ENCODE assay signal across 8 mouse cellular contexts in the genomic region with DNA sequence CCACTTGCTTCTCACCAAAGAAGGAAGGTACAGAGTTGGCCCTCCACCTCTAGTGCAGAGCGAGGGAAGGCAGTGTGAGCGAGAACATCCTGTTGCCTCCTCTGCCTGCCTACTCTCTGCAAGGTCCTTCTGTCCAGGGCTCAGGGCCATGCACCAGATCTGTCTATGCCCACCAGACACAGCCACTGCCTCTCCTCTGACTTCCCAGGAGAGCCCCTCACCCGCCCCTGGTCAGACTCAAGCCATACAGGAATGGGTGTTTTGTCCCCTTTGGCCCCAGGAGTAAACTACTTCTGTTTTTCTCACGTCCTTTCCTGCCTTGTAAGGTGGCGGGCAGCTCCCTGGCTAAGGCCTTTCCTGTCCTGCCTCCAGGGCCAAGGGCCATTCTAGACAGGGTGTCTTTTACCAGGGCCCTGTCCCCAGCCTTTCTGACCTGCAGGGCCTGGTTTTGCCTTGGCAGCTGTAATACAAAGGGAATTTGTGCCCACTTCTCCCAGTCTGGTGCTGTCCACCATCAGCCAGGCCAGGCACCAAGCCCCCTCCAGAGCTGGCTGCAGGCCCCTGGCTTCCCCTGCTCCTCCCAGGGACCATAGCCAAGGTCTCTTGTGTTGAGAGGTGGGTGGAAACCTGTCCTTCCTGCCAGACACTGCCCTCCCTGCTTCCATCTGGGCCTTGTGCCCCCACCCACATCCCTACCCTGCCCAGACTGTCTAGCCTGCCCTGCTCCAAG. TPM values are rescaled to one million over a fixed set of nuclear protein-coding genes. Genes with fewer than 3 reads are reported as not detected.
A peak's percentile ranks its signal among the peaks of the same experiment; 100 is the strongest.
DNase-seq lines count a peak whose midpoint lies in the region; ATAC-seq lines count a peak whose summit lies in the region.
"Had no signal": no experiment of that assay in that cellular context is flagged by ENCODE, and none has a peak within 500 bp of the region (broad histone marks: within the 10 kb centered on the region; RNA-seq: fewer than 3 reads in every experiment).

No protein-coding gene starts in this region.

- H3K36me3 ChIP-seq in megakaryocyte, embryonic 14.5 days (replicated peaks; ENCODE audit: low read length): peaks cover 34% of the 10 kb centered on the region
- peaks cover 34% of the 10 kb centered on the region for H3K36me3 ChIP-seq in embryonic facial prominence, embryonic 14.5 days (ENCODE audit: control insufficient read depth, insufficient read depth, low read length)
- H3K36me3 ChIP-seq in hindbrain, embryonic 14.5 days (replicated peaks; ENCODE audit: control insufficient read depth, insufficient read depth): peaks cover 35% of the 10 kb centered on the region

- peaks cover 70% of the 10 kb centered on the region for H3K4me1 ChIP-seq in megakaryocyte, embryonic 14.5 days
- peaks cover 32% of the 10 kb centered on the region for H3K4me1 ChIP-seq in brown adipose tissue, adult 24 weeks (ENCODE audit: control insufficient read depth, insufficient read depth, insufficient read length, low read length)
- peaks cover 41% of the 10 kb centered on the region for H3K4me1 ChIP-seq in embryonic facial prominence, embryonic 14.5 days (ENCODE audit: control insufficient read depth, insufficient read depth, low read length)
- H3K4me1 ChIP-seq in hindbrain, embryonic 14.5 days (replicated peaks; ENCODE audit: control insufficient read depth, insufficient read depth, low read length): peaks cover 26% of the 10 kb centered on the region

- DNase-seq in embryonic facial prominence, embryonic 14.5 days (ENCODE audit: low spot score): no peak
- DNase-seq in hindbrain, embryonic 14.5 days (ENCODE audit: low spot score): no peak
- DNase-seq in lung, postnatal 14 days: peak; percentile 63

- no peak overlapping the region for H3K4me2 ChIP-seq in embryonic facial prominence, embryonic 14.5 days (ENCODE audit: low read depth, low read length)
- H3K4me2 ChIP-seq in hindbrain, embryonic 14.5 days (replicated peaks): no peak overlapping the region

- WGBS in embryonic facial prominence, embryonic 14.5 days: 51% methylated on average over 4 of the region's 5 CpGs
- 77% methylated on average over 5 of the region's 5 CpGs for WGBS in hindbrain, embryonic 14.5 days

- peaks cover 1% of the 10 kb centered on the region for H3K27me3 ChIP-seq in megakaryocyte, embryonic 14.5 days (replicated peaks)
- H3K27me3 ChIP-seq in embryonic facial prominence, embryonic 14.5 days (replicated peaks; ENCODE audit: control insufficient read depth, insufficient read depth, low read length): no peaks in the 10 kb centered on the region
- H3K27me3 ChIP-seq in hindbrain, embryonic 14.5 days (ENCODE audit: control insufficient read depth, insufficient read depth, low read length): no peaks in the 10 kb centered on the region

- H3K9me3 ChIP-seq in megakaryocyte, embryonic 14.5 days: no peaks in the 10 kb centered on the region
- no peaks in the 10 kb centered on the region for H3K9me3 ChIP-seq in embryonic facial prominence, embryonic 14.5 days (ENCODE audit: control insufficient read depth, low read length)
- H3K9me3 ChIP-seq in hindbrain, embryonic 14.5 days (ENCODE audit: control insufficient read depth, low read length): no peaks in the 10 kb centered on the region

- H3K4me3 ChIP-seq in megakaryocyte, embryonic 14.5 days (replicated peaks): peak overlapping the region; percentile 62
- H3K4me3 ChIP-seq in brown adipose tissue, adult 24 weeks (ENCODE audit: insufficient read depth, low read depth, low read length): no peak overlapping the region
- no peak overlapping the region for H3K4me3 ChIP-seq in embryonic facial prominence, embryonic 14.5 days (ENCODE audit: low read depth, low read length)
- no peak overlapping the region for H3K4me3 ChIP-seq in hindbrain, embryonic 14.5 days (replicated peaks; ENCODE audit: low read length)

- ATAC-seq in megakaryocyte, adult 5-6 weeks (ENCODE audit: poor library complexity, severe bottlenecking): no peak
- ATAC-seq in embryonic facial prominence, embryonic 14.5 days (ENCODE audit: low read depth): no peak
- no peak; the same call in 1 of the 2 replicates for ATAC-seq in hindbrain, embryonic 14.5 days (ENCODE audit: low FRiP score)
- no peak for ATAC-seq in erythroblast, adult 5-6 weeks (replicated peaks; ENCODE audit: low FRiP score, poor library complexity, severe bottlenecking)

- no peak overlapping the region for H3K9ac ChIP-seq in embryonic facial prominence, embryonic 14.5 days (ENCODE audit: low read depth, low read length)
- no peak overlapping the region for H3K9ac ChIP-seq in hindbrain, embryonic 14.5 days

- H3K27ac ChIP-seq in brown adipose tissue, adult 24 weeks (replicated peaks; ENCODE audit: low read depth, low read length): peak overlapping the region; percentile 88
- peak overlapping the region; percentile 87 for H3K27ac ChIP-seq in embryonic facial prominence, embryonic 14.5 days (replicated peaks; ENCODE audit: low read depth, low read length)
- peak overlapping the region; percentile 2; the same call in 1 of the 2 replicates for H3K27ac ChIP-seq in hindbrain, embryonic 14.5 days

RNA-seq across cellular contexts. Expression of a gene that starts 28.4 kb away (rescaled TPM):
- polyA plus RNA-seq in megakaryocyte, embryonic 14.5 days (2012; ENCODE audit: insufficient read depth, low replicate concordance): 11.6 and 16.1 TPM in 2 replicates
- 6.0 TPM in 2 replicates for total RNA-seq in megakaryocyte, adult 5-6 weeks (2015)
- total RNA-seq in megakaryocyte, adult 5-6 weeks (2017): 2.6 and 3.0 TPM in 2 replicates
- 19.2 and 24.4 TPM in 2 replicates for polyA plus RNA-seq in brown adipose tissue, adult 24 weeks (2012; ENCODE audit: insufficient read depth, insufficient read length, missing spikeins)
- 16.9 and 18.7 TPM in 2 replicates for polyA plus RNA-seq in embryonic facial prominence, embryonic 14.5 days (2014; fragmentation: Nextera tagmentation; extraction: Ambion mirVana)
- polyA plus RNA-seq in hindbrain, embryonic 14.5 days (2014; fragmentation: Nextera tagmentation; extraction: Ambion mirVana): 11.6 and 13.5 TPM in 2 replicates
- total RNA-seq in erythroblast, adult 5-6 weeks (2015; ENCODE audit: low replicate concordance): 0.77 and 0.84 TPM in 2 replicates
- 0.42 and 2.8 TPM in 2 replicates for total RNA-seq in erythroblast, adult 5-6 weeks (2017; ENCODE audit: low replicate concordance)

RNA-seq across cellular contexts. Expression of a gene that starts 50.6 kb away (rescaled TPM):
- polyA plus RNA-seq in megakaryocyte, embryonic 14.5 days (2012; ENCODE audit: insufficient read depth, low replicate concordance): not detected in 2 replicates
- not detected in 2 replicates for total RNA-seq in megakaryocyte, adult 5-6 weeks (2015)
- total RNA-seq in megakaryocyte, adult 5-6 weeks (2017): not detected in 2 replicates
- polyA plus RNA-seq in brown adipose tissue, adult 24 weeks (2012; ENCODE audit: insufficient read depth, insufficient read length, missing spikeins): not detected in 2 replicates
- 0.13 and 0.35 TPM in 2 replicates for polyA plus RNA-seq in embryonic facial prominence, embryonic 14.5 days (2014; fragmentation: Nextera tagmentation; extraction: Ambion mirVana)
- not detected in 2 replicates for polyA plus RNA-seq in hindbrain, embryonic 14.5 days (2014; fragmentation: Nextera tagmentation; extraction: Ambion mirVana)
- not detected in 2 replicates for total RNA-seq in erythroblast, adult 5-6 weeks (2015; ENCODE audit: low replicate concordance)
- total RNA-seq in erythroblast, adult 5-6 weeks (2017; ENCODE audit: low replicate concordance): not detected in 2 replicates

RNA-seq across cellular contexts. Expression of a gene that starts 56.3 kb away (rescaled TPM):
- not detected in 2 replicates for polyA plus RNA-seq in megakaryocyte, embryonic 14.5 days (2012; ENCODE audit: insufficient read depth, low replicate concordance)
- not detected in 2 replicates for total RNA-seq in megakaryocyte, adult 5-6 weeks (2015)
- not detected in 2 replicates for total RNA-seq in megakaryocyte, adult 5-6 weeks (2017)
- not detected in 2 replicates for polyA plus RNA-seq in brown adipose tissue, adult 24 weeks (2012; ENCODE audit: insufficient read depth, insufficient read length, missing spikeins)
- polyA plus RNA-seq in embryonic facial prominence, embryonic 14.5 days (2014; fragmentation: Nextera tagmentation; extraction: Ambion mirVana): 1.7 and 2.3 TPM in 2 replicates
- polyA plus RNA-seq in hindbrain, embryonic 14.5 days (2014; fragmentation: Nextera tagmentation; extraction: Ambion mirVana): not detected in 2 replicates
- total RNA-seq in erythroblast, adult 5-6 weeks (2015; ENCODE audit: low replicate concordance): not detected in 2 replicates
- not detected in 2 replicates for total RNA-seq in erythroblast, adult 5-6 weeks (2017; ENCODE audit: low replicate concordance)
- polyA plus RNA-seq: large intestine, adult 2 months had no signal

Comparison
In these comparisons a context has a peak if more than half of its experiments do, and no peak if none do; other contexts are left out.
1. H3K27ac ChIP-seq: peak in every context shown above with its lines; median percentile 88 in brown adipose tissue, adult 24 weeks; 87 in embryonic facial prominence, embryonic 14.5 days; 2 in hindbrain, embryonic 14.5 days.